Mouse (Mus musculus) liver, adult 2 months (tissue): ENCODE measurements around the gene Pip5k1a.

Source experiments
- CTCF ChIP-seq: fragments of 200-500 bp; IDR thresholded peaks from 2 replicates; pipeline ENCODE4 v1.5.1; 2011; ENCODE audit warnings: low read depth, low read length, control low read depth
- POLR2A ChIP-seq: fragments of 200-500 bp; IDR thresholded peaks from 2 replicates; pipeline ENCODE4 v1.6.1; 2011; ENCODE audit warnings: low read length, control low read depth; ENCODE audit not compliant: insufficient read depth; ENCODE audit errors: extremely low read depth

- TF ChIP-seq CTCF (no peak), POLR2A (no peak)
Measured at GRCm38 (mm10) chr3:95147924-95148323, 41.2 kb upstream of the Pip5k1a start.
